Mouse (Mus musculus) thymus, adult 2 months (tissue): ENCODE data around the gene Ap4m1. TPM values are rescaled to one million over a fixed set of nuclear protein-coding genes. Genes with fewer than 3 reads are reported as not detected.

Source experiments
- DNase-seq: peaks from one replicate; pipeline ENCODE4 v3.0.0; 2021
- H3K27ac ChIP-seq: fragments of 200-500 bp; 2 replicates; pipeline ENCODE4 v1.5.1; 2012; ENCODE audit warnings: low read length, control low read depth; ENCODE audit not compliant: control insufficient read depth, insufficient read depth
- H3K27me3 ChIP-seq: fragments of 200-500 bp; 2 replicates; pipeline ENCODE4 v1.6.1; 2012; ENCODE audit warnings: mild to moderate bottlenecking, low read length, moderate library complexity, mixed read lengths; ENCODE audit not compliant: control insufficient read depth, insufficient read depth
- H3K36me3 ChIP-seq: fragments of 200-500 bp; 2 replicates; pipeline ENCODE4 v1.6.1; 2012; ENCODE audit warnings: mild to moderate bottlenecking, low read length, moderate library complexity; ENCODE audit not compliant: control insufficient read depth, insufficient read depth
- H3K4me1 ChIP-seq: fragments of 200-500 bp; replicated peaks from 2 replicates; pipeline ENCODE4 v1.6.1; 2012; ENCODE audit warnings: low read length; ENCODE audit not compliant: control insufficient read depth, insufficient read depth
- H3K4me3 ChIP-seq: fragments of 200-500 bp; 2 replicates; pipeline ENCODE4 v1.5.1; 2012; ENCODE audit warnings: mild to moderate bottlenecking, low read length, control low read depth, moderate library complexity; ENCODE audit not compliant: control insufficient read depth, insufficient read depth
- CTCF ChIP-seq: fragments of 200-500 bp; IDR thresholded peaks from 2 replicates; pipeline ENCODE4 v1.5.1; 2012; ENCODE audit warnings: mild to moderate bottlenecking, control low read depth, low read length, moderate library complexity, borderline replicate concordance; ENCODE audit not compliant: control insufficient read depth, poor library complexity, insufficient read depth; ENCODE audit errors: extremely low read depth
- POLR2A ChIP-seq: fragments of 200-500 bp; IDR thresholded peaks from 2 replicates; pipeline ENCODE4 v1.6.1; 2012; ENCODE audit warnings: mild to moderate bottlenecking, low read length, control low read depth, moderate library complexity; ENCODE audit not compliant: control insufficient read depth, poor library complexity, insufficient read depth; ENCODE audit errors: extremely low read depth
- WGBS: fragments of 180-500 bp; shearing (Covaris S2); methylation state at CpG from one replicate; pipeline ENCODE4 v1.1.7; 2018; 5-methylcytosine and 5-hydroxymethylcytosine counted together
- polyA plus RNA-seq: library from polyadenylated mRNA; depleted of rRNA; stranded (reverse); fragments of >200 nt; gene quantifications from 2 replicates; pipeline ENCODE4 v1.2.3, GENCODE M21; 2012; rRNA removed

Gene Ap4m1
- polyA plus RNA-seq, 1 experiment: 44.2 TPM

- no peak overlapping the region for H3K27ac ChIP-seq
- DNase-seq: no peak
- H3K4me3 ChIP-seq: no peak overlapping the region
- no peak for TF ChIP-seq CTCF
- no peak for TF ChIP-seq POLR2A
- no peaks in the 10 kb centered on the region for H3K27me3 ChIP-seq
- 95% methylated on average over 3 of the region's 3 CpGs for WGBS
- H3K4me1 ChIP-seq: no peaks in the 10 kb centered on the region
- no peaks in the 10 kb centered on the region for H3K36me3 ChIP-seq
Measured at GRCm38 (mm10) chr5:138229511-138229910, 57.7 kb downstream of the Ap4m1 start.

Other genes with a start within 250 kb of the Ap4m1 start
- 0.03 and 0.09 TPM in 2 replicates for gene Gjc3, start 208.9 kb upstream of the Ap4m1 start, polyA plus RNA-seq
- 0.96 TPM in 1 of 2 replicates, not detected in the other for gene Azgp1, start 190.5 kb upstream of the Ap4m1 start, polyA plus RNA-seq
- not detected in 2 replicates for gene Smok3a, start 150.7 kb upstream of the Ap4m1 start, polyA plus RNA-seq
- gene Smok3b, start 150.6 kb upstream of the Ap4m1 start, polyA plus RNA-seq: not detected in 2 replicates
- gene Smok3c, start 118.8 kb upstream of the Ap4m1 start, polyA plus RNA-seq: not detected in 2 replicates
- gene Zkscan1, start 86.9 kb upstream of the Ap4m1 start, polyA plus RNA-seq: 5.1 and 5.9 TPM in 2 replicates
- gene Zscan21, start 55.1 kb upstream of the Ap4m1 start, polyA plus RNA-seq: 11.1 and 13.0 TPM in 2 replicates
- gene Zfp113, start 16.3 kb upstream of the Ap4m1 start, polyA plus RNA-seq: 3.3 and 3.6 TPM in 2 replicates
- gene Cops6, start 10.9 kb upstream of the Ap4m1 start, polyA plus RNA-seq: 78.7 and 92.0 TPM in 2 replicates
- gene Mcm7, start 420 bp downstream of the Ap4m1 start, polyA plus RNA-seq: 181 and 227 TPM in 2 replicates
- 106 and 108 TPM in 2 replicates for gene Taf6, start 15.4 kb downstream of the Ap4m1 start, polyA plus RNA-seq
- 8.9 and 9.2 TPM in 2 replicates for gene Cnpy4, start 15.5 kb downstream of the Ap4m1 start, polyA plus RNA-seq
- gene Mblac1, start 22.3 kb downstream of the Ap4m1 start, polyA plus RNA-seq: 6.7 and 7.6 TPM in 2 replicates
- 0.73 and 0.87 TPM in 2 replicates for gene Nxpe5, start 53.9 kb downstream of the Ap4m1 start, polyA plus RNA-seq
- 131 and 162 TPM in 2 replicates for gene Lamtor4, start 83.5 kb downstream of the Ap4m1 start, polyA plus RNA-seq
- gene BC037034, start 92.0 kb downstream of the Ap4m1 start, polyA plus RNA-seq: 142 and 146 TPM in 2 replicates
- 1.3 and 1.4 TPM in 2 replicates for gene Gal3st4, start 100.8 kb downstream of the Ap4m1 start, polyA plus RNA-seq
- 0.04 and 0.08 TPM in 2 replicates for gene Gm43720, start 108.0 kb downstream of the Ap4m1 start, polyA plus RNA-seq
- 35.8 and 41.6 TPM in 2 replicates for gene Gpc2, start 108.0 kb downstream of the Ap4m1 start, polyA plus RNA-seq
- 4.7 and 5.4 TPM in 2 replicates for gene Stag3, start 108.2 kb downstream of the Ap4m1 start, polyA plus RNA-seq
- gene Pvrig, start 170.0 kb downstream of the Ap4m1 start, polyA plus RNA-seq: 2.8 TPM in 2 replicates